Mouse (Mus musculus): ENCODE data around the gene 0610040J01Rik. TPM values are rescaled to one million over a fixed set of nuclear protein-coding genes. Genes with fewer than 3 reads are reported as not detected.

Gene 0610040J01Rik
- total and polyA plus RNA-seq, 2 experiments from 2014 or later: 0.11 to 0.53 TPM

DNA sequence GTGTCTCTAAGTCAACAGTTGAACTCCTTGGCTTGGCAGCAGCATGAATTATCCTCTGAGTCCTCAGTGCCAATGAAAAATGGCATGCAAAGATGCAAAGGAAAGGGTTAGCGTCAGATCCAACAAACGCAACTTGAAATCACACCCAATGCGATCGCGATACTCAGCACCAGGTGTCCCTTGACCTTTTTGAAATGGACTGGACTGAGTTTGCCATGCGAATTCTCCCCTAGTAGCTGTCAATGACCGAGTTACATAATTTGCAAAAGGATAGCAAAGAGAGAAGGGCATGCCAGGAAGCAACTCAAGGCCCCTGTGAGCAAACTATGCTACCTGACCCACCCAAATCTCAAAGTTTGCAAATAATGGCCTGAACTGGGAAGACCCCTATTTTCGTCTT is 34.9 kb downstream of the 0610040J01Rik start:
- no peak for TF ChIP-seq CTCF (IDR thresholded peaks at IDR 0.05; ENCODE audit: low read depth)
- DNase-seq (ENCODE audit: low spot score): no peak
- no peak overlapping the region for H3K9ac ChIP-seq (replicated peaks; ENCODE audit: low read depth, low read length)
- no peak overlapping the region for H3K4me2 ChIP-seq (ENCODE audit: low read depth, low read length)
- no peak overlapping the region for H3K4me3 ChIP-seq (ENCODE audit: low read depth, low read length)
- 84% methylated on average over 8 of the region's 8 CpGs for WGBS
- H3K27ac ChIP-seq (ENCODE audit: low read depth): no peak overlapping the region
- peaks cover 8% of the 10 kb centered on the region; the same call in 1 of the 2 replicates for H3K9me3 ChIP-seq (replicated peaks; ENCODE audit: control insufficient read depth, low read length)
- H3K4me1 ChIP-seq (ENCODE audit: control insufficient read depth, insufficient read depth): no peaks in the 10 kb centered on the region
- ATAC-seq (ENCODE audit: insufficient read depth, low read depth): no peak
- no peaks in the 10 kb centered on the region for H3K27me3 ChIP-seq (ENCODE audit: control insufficient read depth, insufficient read depth, low read length)
- no peaks in the 10 kb centered on the region for H3K36me3 ChIP-seq (replicated peaks; ENCODE audit: control insufficient read depth, insufficient read depth, low read length)

DNA sequence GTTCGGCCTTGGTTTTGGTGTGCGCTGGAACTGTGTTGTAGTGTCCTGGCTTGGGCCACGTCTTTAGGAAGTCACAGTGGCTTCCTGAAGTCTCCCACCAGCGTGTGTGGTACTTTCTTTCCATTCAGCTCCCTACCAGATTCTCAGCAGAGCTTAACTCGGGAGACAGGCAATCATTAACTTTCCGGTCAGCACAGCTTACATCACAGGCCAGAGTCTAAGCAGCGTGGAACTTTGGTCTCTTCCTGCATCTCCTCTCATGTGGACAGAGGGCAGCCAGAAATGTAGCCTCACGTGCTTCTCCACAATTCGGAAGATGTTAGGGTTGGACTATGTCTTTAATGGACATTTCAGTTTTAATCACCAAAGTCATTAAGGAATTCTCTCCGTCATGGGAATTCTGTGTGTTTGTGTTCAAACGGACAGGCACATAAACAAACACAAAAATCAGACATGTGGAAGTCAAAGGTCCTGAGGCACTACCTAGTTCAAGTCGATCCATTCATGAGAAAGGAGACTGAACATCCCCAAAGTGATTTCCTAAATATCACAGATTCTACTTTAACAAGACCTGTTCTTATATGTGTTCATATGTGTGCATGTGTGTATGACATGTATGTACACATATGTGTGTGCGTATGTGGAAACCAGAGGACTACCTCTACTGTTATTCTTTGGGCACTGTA is 35.5 kb downstream of the 0610040J01Rik start:
- H3K4me1 ChIP-seq (ENCODE audit: control insufficient read depth, insufficient read depth): no peaks in the 10 kb centered on the region
- no peak overlapping the region for H3K4me3 ChIP-seq (ENCODE audit: low read depth, low read length)
- 81% methylated on average over 13 of the region's 13 CpGs for WGBS
- no peak overlapping the region for H3K4me2 ChIP-seq (ENCODE audit: low read depth, low read length)
- H3K9me3 ChIP-seq (replicated peaks; ENCODE audit: control insufficient read depth, low read length): peaks cover 8% of the 10 kb centered on the region; the same call in 1 of the 2 replicates
- no peak overlapping the region for H3K9ac ChIP-seq (replicated peaks; ENCODE audit: low read depth, low read length)
- no peak for TF ChIP-seq EP300 (IDR thresholded peaks at IDR 0.05; ENCODE audit: low read depth)
- TF ChIP-seq CTCF (IDR thresholded peaks at IDR 0.05; ENCODE audit: low read depth): no peak
- no peak for ATAC-seq (ENCODE audit: insufficient read depth, low read depth)
- no peak for DNase-seq (ENCODE audit: low spot score)
- H3K27ac ChIP-seq (ENCODE audit: low read depth): no peak overlapping the region
- no peaks in the 10 kb centered on the region for H3K36me3 ChIP-seq (replicated peaks; ENCODE audit: control insufficient read depth, insufficient read depth, low read length)
- H3K27me3 ChIP-seq (ENCODE audit: control insufficient read depth, insufficient read depth, low read length): no peaks in the 10 kb centered on the region

DNA sequence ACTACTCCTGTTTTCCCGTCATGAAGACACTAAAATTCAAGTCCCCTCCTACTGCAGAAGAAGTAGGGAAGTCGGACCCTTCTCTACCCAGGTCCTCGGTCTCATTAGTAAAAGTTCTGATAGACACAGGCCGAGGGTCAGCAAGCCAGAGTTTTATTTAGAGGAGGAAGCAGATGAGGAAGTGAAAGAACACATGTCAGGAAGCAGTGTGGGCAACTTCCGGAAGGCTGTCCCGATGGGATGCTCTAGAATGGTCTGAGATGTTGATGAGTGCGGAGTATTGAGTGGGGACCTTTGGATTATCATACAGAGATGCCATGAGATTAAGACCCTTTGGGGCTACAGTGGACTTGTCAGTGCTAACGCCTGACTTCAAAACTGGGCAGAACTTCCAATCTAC is 46.7 kb downstream of the 0610040J01Rik start:
- H3K27me3 ChIP-seq (ENCODE audit: control insufficient read depth, insufficient read depth, low read length): no peaks in the 10 kb centered on the region
- H3K4me2 ChIP-seq (ENCODE audit: low read depth, low read length): no peak overlapping the region
- H3K9ac ChIP-seq (replicated peaks; ENCODE audit: low read depth, low read length): no peak overlapping the region
- H3K36me3 ChIP-seq (replicated peaks; ENCODE audit: control insufficient read depth, insufficient read depth, low read length): no peaks in the 10 kb centered on the region
- no peaks in the 10 kb centered on the region for H3K9me3 ChIP-seq (replicated peaks; ENCODE audit: control insufficient read depth, low read length)
- no peaks in the 10 kb centered on the region for H3K4me1 ChIP-seq (ENCODE audit: control insufficient read depth, insufficient read depth)
- TF ChIP-seq EP300 (IDR thresholded peaks at IDR 0.05; ENCODE audit: low read depth) (no peak), CTCF (IDR thresholded peaks at IDR 0.05; ENCODE audit: low read depth) (no peak)
- DNase-seq (ENCODE audit: low spot score): no peak
- no peak overlapping the region for H3K4me3 ChIP-seq (ENCODE audit: low read depth, low read length)
- no peak overlapping the region for H3K27ac ChIP-seq (ENCODE audit: low read depth)
- no peak for ATAC-seq (ENCODE audit: insufficient read depth, low read depth)
- WGBS: 70% methylated on average over 8 of the region's 8 CpGs

DNA sequence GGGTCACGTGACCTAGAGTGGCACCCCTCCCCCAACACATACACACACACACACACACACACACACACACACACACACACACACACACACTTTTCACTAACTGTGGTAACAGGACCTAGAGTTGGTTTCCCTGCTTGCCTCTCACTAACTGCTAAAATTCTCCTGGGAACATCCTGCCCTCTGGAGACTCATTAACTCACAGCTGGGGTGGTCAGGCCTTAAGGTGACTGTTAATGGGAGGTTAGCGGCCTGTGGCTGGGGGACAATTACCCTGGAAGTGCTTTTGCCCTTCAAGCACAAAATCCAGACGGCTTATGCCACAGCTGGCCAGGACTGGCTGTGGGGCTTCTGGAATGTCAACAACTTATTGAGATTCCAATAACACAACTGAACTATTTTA is 55.3 kb downstream of the 0610040J01Rik start:
- H3K9ac ChIP-seq (replicated peaks; ENCODE audit: low read depth, low read length): no peak overlapping the region
- ATAC-seq (ENCODE audit: insufficient read depth, low read depth) (no peak), DNase-seq (ENCODE audit: low spot score) (no peak)
- no peak for TF ChIP-seq CTCF (IDR thresholded peaks at IDR 0.05; ENCODE audit: low read depth)
- TF ChIP-seq EP300 (IDR thresholded peaks at IDR 0.05; ENCODE audit: low read depth): no peak
- H3K4me1 ChIP-seq (ENCODE audit: control insufficient read depth, insufficient read depth): no peaks in the 10 kb centered on the region
- H3K27me3 ChIP-seq (ENCODE audit: control insufficient read depth, insufficient read depth, low read length): no peaks in the 10 kb centered on the region
- H3K36me3 ChIP-seq (replicated peaks; ENCODE audit: control insufficient read depth, insufficient read depth, low read length): no peaks in the 10 kb centered on the region
- H3K27ac ChIP-seq (ENCODE audit: low read depth): no peak overlapping the region
- H3K9me3 ChIP-seq (replicated peaks; ENCODE audit: control insufficient read depth, low read length): no peaks in the 10 kb centered on the region
- no peak overlapping the region for H3K4me3 ChIP-seq (ENCODE audit: low read depth, low read length)
- no peak overlapping the region for H3K4me2 ChIP-seq (ENCODE audit: low read depth, low read length)
- 48% methylated on average over 3 of the region's 3 CpGs for WGBS

DNA sequence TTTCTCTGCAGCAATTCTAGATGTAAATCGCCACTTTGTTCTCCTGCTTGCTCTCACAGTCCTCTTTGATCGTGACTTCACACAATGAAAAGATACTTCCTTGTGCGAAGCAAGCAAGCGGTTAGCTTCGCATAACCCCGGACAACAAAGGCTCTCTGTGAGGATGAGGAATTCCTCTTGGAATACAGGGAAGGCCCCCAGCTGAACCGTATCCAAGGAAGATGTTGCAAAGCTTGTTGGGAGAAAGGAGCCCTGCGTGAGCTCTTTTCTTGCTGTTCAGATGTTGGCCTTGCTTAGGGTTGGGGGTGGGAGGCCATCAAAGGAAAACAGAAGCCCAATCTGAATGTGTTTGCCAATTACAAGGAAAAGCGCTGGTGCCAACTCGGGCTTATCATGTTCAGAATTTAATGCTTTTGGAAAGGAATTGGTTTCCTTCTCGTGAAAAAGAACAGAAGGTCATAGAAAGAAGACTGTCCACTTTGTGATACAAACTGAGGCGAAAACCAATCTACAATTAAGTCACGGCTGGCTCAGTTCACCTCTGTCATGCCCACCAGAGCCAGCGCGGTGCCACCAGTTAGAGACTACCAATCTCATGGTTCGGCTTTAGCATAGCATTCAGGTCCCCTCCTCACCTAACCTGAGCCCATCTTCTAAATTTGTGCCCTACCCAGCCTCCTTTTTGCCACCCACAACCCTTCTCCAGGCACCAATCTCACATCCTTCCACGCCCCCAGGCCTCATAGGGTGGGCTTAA is 60.2 kb downstream of the 0610040J01Rik start:
- no peaks in the 10 kb centered on the region for H3K9me3 ChIP-seq (replicated peaks; ENCODE audit: control insufficient read depth, low read length)
- no peak overlapping the region for H3K4me2 ChIP-seq (ENCODE audit: low read depth, low read length)
- no peak overlapping the region for H3K9ac ChIP-seq (replicated peaks; ENCODE audit: low read depth, low read length)
- no peak for DNase-seq (ENCODE audit: low spot score)
- TF ChIP-seq EP300 (IDR thresholded peaks at IDR 0.05; ENCODE audit: low read depth) (no peak), CTCF (IDR thresholded peaks at IDR 0.05; ENCODE audit: low read depth) (no peak)
- H3K27ac ChIP-seq (ENCODE audit: low read depth): no peak overlapping the region
- ATAC-seq (ENCODE audit: insufficient read depth, low read depth): no peak
- no peaks in the 10 kb centered on the region for H3K36me3 ChIP-seq (replicated peaks; ENCODE audit: control insufficient read depth, insufficient read depth, low read length)
- H3K4me3 ChIP-seq (ENCODE audit: low read depth, low read length): no peak overlapping the region
- 68% methylated on average over 17 of the region's 17 CpGs for WGBS
- H3K27me3 ChIP-seq (ENCODE audit: control insufficient read depth, insufficient read depth, low read length): no peaks in the 10 kb centered on the region
- H3K4me1 ChIP-seq (ENCODE audit: control insufficient read depth, insufficient read depth): no peaks in the 10 kb centered on the region

All from heart, postnatal 0 days (tissue).